Mouse (Mus musculus) lung, adult 2 months (tissue): Measurements from ENCODE around the gene Sdk1.

Source experiments
- CTCF ChIP-seq: fragments of 200-500 bp; IDR thresholded peaks from 2 replicates; pipeline ENCODE4 v1.5.1; 2011; ENCODE audit warnings: mild to moderate bottlenecking, low read length, control low read depth; ENCODE audit not compliant: insufficient read depth
- POLR2A ChIP-seq: fragments of 200-500 bp; IDR thresholded peaks from 2 replicates; pipeline ENCODE4 v1.6.1; 2011; ENCODE audit warnings: low read depth, mild to moderate bottlenecking, control low read depth, low read length, borderline replicate concordance; ENCODE audit errors: extremely low read depth

DNA sequence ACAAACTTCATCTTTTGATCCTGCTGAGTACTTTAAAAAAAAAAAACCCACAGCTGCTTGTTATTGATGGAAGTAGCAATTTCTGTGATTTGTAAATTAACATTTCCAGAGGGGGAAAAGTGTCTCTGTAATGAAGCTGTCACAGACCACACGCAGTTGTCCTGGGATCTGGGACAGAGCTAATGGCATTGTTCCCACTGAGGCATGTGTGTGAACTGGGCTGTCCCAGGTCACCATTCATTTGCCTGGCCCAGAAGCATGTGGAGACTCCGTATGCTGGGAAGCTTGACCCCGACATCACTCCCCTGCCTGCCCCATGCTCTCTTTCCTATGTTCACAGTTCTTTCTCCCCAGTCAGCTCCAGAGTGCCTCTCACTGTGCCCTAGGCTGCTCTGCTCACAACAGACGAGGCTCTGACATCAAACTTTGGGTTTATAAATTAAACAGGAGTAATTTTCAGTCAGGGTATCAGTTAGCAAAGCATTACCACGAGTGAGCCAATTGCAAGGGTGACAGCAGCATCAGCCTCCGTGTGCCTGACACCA lies 408.6 kb downstream of the Sdk1 start:
- TF ChIP-seq CTCF: no peak
- TF ChIP-seq POLR2A: no peak
